Mouse (Mus musculus): ENCODE measurements at regions not wholly inside any gene's neighbourhood (a gene's known extent, or its start where the extent isn't known, plus 50 kb on each side); places are given as distances from the start of the nearest gene placed in this dataset.

DNA sequence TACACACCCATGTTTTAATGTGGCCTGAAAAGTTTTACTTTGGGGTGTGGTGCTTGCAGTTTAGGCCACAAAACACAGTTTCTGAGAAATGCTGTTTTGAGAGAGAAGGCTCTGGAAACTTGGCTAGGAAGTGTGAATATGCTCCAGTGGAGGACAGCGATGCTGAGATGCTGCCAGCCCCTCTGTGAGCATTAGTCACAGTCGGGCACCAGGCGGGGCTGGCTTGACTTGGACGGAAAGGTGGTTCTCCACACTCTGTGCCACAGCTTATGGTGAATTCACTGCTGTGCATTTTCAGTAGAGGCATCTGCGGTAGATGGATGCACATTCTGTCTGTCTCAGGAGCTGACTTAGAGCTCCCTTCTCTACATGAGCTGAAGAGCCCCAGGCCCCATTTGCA lies 326.0 kb downstream of the 1500009L16Rik start:
- TF ChIP-seq CTCF (IDR thresholded peaks at IDR 0.05; ENCODE audit: low read depth): no peak
- no peak for TF ChIP-seq EP300 (optimal IDR thresholded peaks at IDR 0.05)
